Mouse (Mus musculus): ENCODE measurements around the gene A830018L16Rik.
"Not testable (repeated sequence)": the region's sequence is repeated elsewhere in the genome, so short reads cannot be mapped to it uniquely, and the experiment has no call there.

The A830018L16Rik gene

DNA sequence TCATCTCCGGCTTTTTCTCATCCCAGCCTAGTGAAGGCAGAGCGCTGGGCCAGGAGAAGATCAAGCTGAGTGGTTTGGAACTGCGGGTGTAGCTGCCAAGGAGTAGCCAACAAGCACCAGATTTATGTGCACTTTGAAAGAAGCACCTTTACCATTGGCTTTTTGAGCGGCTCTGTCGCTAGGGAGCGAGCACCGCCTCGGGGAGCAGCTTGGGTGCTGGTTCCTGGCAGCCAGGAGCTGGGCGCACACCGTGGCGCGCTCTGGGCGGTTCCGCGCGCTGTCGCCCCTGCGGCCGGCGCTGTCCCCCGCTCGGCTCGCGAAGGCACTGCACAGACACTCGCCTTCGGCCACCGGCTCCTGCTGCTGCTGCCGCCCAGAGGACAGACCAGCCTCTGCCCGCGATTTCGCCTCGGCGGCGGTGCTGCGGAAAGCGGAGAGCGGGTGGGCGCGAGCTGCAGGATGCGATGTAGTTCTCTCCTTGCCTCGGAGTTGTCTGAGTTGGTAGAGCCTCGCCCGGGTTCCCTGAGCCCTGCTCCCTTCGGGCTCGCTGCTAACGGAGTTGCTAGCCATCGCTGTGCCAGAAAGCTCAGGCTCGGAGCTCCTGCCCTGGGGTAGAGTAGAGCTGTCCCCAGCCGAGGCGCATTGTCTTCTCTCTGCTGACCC is at the start of gene A830018L16Rik:
A830018L16Rik (plus strand) TSS at position 212 of the 663 bp plus-strand sequence.
- DNase-seq (ENCODE audit: low spot score), result peak; percentile 32

DNA sequence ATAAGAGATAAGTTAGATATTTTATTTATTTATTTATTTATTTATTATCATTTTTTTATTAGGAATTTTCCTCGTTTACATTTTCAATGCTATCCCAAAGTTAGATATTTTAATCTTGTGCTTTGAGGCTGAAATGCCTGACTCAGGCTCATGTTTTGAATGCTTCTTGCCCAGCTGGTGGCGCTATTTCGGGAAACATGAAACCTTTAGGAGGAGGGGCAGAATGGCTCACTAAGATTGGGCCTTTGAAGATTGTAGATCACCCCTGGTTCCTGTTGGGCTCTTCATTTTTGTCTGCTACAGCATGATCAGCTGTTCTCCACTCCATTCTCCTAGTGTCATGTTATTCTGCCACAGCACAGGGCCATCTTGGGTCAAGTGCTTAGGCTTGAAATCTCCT is 28.1 kb upstream of the A830018L16Rik start:
- DNase-seq (ENCODE audit: low spot score), result no peak

DNA sequence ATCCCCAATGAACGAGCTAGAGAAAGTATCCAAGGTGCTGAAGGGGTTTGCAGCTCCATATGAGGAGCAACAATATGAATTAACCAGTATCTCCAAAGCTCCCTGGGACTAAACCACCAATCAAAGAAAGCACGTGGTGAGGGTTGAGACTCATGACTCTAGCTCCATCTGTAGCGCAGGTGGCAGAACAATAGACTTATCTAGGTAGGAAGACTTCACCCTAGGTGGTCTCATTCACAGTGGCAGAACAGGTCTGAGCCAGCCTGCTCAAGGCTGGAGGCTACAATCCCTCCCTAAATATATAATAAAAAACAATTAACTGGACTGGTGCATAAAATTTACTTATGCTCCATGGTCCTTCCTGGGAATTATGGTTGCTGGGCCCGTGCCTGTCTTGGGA is 18.5 kb upstream of the A830018L16Rik start:
- no peak for DNase-seq (ENCODE audit: low spot score)

DNA sequence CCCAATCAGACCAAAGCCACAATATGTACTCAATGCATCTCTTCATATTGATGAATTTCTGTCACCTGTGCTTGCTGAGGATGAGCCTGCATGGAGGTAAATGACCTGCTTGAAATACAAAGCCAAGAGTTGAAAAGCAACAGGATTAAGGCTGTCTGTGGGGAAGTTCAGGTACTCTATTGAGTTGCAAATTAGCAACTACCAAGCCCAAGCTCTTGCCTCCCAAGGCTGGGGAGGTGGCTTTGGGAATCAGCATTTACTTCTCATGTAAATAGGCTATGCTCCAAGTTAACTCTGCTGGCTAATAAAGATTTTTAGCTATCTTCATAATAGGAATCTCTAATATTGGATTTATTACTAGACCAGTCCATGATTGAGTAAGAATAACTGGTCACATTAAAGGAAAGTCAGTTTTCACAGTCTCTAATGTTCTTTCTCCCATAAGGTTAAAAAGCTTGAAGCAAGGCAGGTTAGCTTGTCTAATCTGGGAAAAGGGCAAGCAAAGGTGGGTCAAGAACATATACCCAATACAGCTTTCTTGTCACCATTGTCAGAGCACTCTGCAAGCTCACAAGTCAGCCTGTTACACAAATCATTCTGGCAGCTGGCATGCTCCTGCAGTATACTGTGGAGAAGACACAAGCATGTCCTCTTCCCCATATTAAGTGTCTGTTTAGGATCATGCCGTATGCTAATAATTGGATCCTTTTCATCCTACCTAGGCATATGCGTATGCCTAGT is 17.7 kb upstream of the A830018L16Rik start:
- no peak for DNase-seq (ENCODE audit: low spot score)

DNA sequence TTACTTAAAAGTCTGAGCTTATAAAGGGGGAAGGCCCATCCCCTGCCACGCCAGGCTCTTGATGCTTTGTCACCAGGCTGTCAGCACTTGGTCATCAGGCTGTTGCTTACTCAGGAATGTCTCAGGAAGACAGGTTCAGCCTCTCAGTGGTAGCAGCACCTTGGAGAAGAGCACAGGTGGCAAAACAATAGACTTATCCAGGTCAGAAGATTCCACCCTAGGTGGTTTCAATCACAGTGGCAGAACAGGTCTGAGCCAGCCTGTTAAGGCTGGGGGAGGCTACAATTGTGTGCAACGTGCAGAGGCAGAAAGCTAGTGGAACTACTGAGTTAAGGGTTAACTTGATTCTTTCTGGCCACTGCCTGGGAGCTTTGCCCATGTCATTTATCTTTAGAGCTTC is 12.7 kb upstream of the A830018L16Rik start:
- no peak for DNase-seq (ENCODE audit: low spot score)

DNA sequence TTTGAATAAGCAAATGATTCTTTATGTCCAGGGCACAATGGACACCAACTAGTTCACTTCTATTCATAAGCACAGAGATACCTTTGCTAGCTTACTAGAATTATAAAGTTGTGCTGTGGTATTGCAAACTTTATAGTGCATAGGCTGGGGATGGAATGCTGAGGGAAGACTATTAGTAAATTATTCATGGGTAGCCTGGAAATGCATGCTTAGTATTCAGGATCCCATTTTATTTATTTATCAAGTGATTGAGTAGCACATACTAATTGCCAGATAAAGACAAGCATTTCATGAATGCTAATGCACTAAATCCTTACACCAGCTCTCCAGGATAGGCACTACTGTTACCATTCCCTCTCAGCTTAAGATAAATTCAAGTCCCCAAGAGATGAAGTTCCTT is 8.4 kb upstream of the A830018L16Rik start:
- DNase-seq (ENCODE audit: low spot score), result no peak

DNA sequence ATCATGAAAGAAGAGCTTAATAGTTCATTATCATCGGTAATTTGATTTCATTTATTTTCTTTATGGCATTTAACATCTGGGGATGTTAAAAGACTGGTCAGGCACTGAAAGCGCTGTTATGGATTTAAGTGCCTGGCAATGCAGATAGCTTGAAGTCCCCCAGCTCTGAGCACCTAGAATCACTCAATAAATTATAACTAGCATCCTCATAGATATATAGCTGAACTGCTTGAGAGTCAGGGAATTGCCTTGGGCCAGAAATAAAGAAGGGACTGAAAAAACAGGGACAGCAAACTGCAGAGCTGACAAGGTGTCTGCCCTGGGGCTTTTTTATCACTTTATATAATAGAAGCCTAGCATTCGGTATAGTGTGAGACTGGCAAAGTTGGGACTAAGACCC is 7.9 kb upstream of the A830018L16Rik start:
- no peak for DNase-seq (ENCODE audit: low spot score)

DNA sequence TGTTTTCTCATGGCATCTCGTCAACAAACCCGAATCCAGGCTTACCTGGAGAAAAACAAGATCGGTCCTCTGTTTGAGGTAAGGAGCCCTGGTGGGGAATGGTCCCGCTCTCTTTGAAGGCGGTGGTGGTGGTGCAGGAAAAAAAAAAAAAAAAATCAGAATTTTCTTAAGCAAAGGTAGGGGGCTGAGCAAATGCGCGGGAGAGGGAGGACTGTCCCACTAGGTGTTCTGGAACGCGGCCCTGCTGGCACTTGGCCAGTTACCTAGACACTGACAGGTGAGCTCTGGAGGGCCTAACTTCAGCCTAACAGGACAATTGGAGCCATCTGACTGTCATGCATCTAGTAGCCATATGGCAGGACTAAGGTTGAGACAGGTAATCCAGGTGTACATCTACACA is 655 bp downstream of the A830018L16Rik start:
- DNase-seq (ENCODE audit: low spot score), result no peak

DNA sequence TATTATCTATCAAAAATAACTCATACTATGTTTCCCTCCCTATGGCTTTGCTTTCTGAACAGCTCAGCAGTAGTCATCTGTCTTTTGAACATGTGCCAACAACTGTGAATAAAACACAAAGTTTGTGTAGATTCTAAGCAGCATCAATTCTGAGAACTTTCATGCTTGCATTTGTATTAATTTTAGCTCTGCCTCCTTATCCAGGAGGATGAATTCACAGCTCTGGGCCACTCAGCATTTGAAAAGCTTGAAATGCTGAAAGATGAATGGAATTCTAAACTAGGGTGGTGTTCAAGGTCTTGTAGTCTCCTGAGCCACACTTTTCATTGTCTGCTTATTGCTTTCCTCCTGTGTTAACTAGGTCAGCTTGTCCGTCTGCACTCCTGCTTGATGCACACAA is 13.4 kb downstream of the A830018L16Rik start:
- DNase-seq (ENCODE audit: low spot score), result no peak

DNA sequence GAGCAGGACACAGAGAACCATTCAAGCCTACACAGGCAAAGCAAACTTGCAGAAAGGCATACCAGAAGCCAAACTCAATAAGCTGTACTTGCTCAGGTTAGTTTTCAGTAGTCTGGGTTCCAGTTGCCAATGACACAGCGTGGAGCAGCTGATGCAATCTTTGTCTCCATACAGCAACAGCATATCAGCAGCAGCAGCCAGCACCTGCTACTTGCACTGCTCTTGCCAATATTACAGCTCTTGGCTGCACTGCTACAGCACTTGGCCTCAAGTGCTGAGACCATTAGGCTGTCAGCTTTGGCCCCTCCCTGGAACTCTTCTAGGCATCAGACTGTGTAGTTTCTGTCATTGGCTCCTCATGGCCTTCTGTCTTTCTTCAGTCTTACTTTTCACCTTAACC is 44.4 kb downstream of the A830018L16Rik start:
- DNase-seq (ENCODE audit: low spot score), result no peak

DNA sequence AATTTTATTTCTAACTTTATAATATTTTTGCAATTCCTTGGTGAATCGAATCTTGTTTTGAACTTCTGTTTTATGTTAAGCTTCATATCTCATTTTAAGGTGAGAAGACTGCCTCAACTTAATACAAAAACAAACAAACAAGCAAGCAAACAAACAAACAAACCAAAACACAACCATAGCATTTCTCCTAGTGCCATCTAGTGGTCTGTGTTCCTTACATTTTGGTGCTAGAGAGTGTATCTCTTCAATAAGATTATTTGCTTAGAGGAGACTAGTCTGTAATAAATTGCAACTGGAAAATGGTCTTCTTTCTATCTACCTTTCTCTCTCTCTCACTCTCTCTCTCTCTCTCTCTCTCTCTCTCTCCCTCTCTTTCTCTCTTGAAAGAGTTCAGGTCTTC is 52.4 kb downstream of the A830018L16Rik start:
- DNase-seq (ENCODE audit: low spot score), result no peak

DNA sequence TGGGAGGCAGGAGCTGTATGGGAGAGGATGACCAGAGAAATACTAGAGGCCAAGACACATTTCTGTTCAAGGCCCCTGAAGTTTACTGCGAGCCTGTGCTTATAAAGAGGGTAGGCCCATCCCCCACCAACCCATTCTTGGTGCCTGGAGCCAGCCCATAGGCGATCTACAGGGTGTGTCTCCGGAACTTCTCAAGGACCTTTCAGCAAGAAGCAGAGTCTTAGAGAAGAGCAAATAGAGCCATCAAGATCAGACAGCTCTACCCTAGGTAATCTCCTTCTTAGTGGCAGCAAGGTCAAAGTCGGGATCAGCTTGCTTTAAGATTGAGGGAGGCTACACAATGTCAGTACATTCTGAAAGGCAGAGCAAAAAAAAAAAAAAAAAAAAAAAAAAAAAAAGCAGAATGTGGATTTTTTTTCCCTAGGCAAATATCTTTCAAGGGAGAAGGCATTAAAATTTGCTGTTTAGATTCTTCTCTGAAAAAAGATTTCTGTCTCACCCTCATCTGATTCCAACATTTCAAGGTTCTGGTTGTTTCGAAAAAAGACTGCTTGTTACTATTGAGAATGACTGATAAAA is 53.2 kb downstream of the A830018L16Rik start:
- DNase-seq (ENCODE audit: low spot score), result no peak

DNA sequence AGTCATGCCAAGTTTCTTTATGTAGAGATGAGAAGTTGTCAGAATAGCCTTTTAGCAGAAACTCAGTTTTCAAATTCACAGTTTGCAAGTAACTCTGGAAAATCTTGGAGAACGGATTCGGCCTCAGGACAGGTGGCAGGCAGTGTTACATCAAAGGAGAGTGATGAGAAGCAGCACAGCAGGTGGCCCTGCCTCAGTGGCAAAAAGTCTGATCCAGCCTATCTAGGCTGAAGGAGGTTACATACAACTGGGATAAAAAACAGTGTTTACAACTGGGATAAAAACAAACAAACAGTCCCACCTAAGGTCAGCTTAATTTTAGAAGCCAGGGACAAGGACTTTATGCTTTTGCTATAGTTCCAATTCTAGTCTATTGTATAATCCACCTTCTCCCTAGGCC is 79.0 kb downstream of the A830018L16Rik start:
- DNase-seq (ENCODE audit: low spot score), result no peak

DNA sequence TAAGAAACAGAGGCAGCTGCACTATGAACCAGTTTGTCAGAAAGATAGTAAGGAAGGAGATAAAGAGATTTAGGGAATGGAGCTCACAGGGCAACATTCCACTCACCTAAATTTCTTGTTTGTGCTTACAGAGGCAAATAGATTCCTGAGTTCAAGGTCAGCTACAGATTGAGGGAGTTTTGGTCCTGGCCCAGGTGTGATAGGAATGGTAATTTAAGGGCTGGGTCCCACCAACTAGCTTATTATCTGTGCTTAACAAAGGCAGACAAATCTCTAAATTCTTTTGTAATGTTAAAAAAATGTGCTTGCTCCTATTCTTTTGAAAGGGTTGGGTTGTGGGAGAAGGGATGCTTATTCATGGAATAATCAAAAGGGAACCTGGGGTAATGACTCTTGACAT is 87.7 kb downstream of the A830018L16Rik start:
- DNase-seq (ENCODE audit: low spot score), result no peak

DNA sequence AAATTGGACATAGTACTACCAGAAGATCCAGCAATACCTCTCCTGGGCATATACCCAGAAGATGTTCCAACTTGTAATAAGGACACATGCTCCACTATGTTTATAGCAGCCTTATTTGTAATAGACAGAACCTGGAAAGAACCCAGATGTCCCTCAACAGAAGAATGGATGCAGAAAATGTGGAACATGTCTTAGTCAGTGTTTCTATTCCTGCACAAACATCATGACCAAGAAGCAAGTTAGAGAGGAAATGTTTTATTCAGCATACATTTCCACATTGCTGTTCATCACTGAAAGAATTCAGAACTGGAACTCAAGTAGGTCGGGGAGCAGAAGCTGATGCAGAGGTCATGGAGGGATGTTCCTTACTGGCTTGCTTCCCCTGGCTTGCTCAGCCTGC is 135.9 kb downstream of the A830018L16Rik start:
- DNase-seq (ENCODE audit: low spot score), result not testable (repeated sequence)

DNA sequence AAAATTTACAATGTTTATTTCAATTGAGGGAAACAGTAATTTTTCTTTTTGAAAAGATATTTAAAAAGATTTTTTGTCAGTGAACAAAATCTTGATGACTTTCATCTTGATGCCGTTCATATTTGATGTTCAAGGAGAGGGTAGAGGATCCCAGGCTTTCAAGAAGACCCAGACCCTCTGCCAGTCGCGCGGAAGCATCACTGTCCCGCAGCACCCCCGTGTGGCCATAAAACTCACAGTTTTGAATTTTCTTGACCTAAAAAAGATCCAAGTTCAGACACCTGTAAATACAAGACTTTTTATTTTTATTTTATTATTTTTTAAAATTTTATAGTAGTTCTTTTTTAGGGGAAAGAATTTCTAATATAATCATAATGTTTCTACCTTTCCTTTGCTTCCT is 151.4 kb downstream of the A830018L16Rik start:
- DNase-seq (ENCODE audit: low spot score), result no peak

DNA sequence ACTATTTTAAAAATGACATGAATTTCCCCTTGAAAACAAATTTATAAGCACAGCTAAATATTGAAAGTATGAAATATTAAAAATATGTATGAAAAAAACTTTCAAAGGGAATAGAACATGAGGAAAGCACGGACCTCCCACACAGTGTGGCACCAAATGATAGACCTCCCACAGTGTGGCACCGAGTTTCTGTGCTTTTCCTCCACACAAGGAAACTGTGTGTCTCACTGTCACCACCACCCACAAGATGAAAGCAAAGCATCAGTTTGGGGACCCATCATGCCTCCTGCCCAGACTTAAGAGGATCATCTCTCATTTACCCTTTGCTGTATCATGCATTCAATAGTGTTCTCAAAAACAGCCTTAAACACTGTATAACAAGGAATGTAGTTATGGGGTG is 152.8 kb downstream of the A830018L16Rik start:
- no peak for DNase-seq (ENCODE audit: low spot score)

DNA sequence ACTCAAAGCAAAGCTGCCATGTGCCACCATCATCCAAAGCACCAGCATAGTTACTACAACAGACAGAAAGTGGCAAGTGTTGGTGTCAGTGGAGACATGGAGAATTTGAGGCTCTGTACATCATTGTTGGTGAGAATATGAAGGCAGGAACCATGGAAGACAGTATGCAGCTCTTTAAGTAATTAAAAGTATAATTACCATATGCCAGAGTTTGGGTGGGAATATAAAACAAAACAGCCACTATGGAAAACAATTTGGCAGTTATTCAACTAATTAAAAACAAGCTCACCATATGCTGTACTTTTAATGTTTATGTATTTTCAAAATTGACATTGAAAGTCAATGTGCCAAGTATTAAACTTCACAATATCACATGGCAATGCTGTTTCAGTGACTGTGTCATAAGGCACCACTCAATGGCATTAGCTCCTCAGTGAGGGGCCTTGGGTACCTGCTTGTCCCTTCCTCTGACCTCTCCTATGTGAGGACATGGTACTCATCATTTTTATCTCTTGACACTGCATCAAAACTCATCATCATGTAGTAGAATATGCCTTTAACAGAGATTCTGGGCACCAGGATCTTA is 153.5 kb downstream of the A830018L16Rik start:
- DNase-seq (ENCODE audit: low spot score), result no peak

DNA sequence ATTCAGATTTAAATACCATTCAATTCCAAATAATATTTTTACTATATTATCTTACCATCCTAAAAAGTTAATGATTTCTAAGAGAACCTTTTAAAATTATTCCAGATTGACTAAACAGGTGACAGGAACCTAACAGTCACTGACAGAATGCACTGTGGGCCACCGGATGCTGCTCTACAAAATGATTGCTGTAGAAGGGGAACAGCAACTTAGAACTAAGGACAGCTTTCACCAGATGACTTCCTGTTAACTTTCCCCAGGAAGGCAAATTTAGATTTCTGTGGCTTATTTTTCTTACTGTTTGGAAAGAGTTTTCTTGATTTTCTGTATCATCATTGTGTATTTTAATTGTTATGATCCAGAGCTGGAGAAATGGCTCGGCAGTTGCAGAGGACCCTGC is 156.4 kb downstream of the A830018L16Rik start:
- no peak for DNase-seq (ENCODE audit: low spot score)

DNA sequence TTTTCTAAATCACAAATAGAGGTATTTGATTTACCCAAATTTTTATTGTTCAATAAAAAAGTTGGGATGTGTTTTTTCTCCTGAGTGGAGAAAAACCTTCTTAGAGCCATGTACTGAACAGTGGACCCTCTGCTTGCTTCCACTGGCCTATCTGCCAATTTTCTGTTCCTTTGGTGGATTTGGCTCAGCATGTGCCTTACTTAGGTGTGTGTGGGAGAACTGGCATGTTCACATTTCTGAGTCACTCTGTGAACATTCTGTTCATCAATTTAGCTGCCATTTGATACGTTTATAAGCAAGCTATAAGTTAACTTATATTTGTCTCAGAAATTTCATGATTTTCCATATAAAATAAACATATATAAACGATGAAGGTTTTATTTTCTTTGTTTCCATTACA is 159.6 kb downstream of the A830018L16Rik start:
- DNase-seq (ENCODE audit: low spot score), result no peak

DNA sequence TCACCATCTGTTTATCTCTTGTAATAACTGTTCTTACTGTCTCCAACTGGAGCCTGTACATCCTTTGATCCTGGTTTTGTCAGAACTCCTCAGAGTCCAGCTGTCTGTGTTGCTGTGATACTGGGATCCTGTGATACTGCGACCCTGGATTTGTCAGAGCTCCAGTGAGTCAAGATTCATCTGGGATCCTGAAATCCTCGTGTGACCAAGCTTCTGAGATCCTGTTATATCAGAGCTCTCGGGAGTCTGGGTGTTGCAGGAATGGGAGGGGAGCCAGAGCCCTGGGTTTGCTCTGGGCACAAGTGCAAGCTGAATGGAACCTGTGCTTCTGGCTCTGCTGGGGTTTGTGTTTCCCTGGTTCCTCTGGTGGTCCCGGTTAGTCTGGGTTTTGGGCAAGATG is 166.1 kb downstream of the A830018L16Rik start:
- DNase-seq (ENCODE audit: low spot score), result no peak

DNA sequence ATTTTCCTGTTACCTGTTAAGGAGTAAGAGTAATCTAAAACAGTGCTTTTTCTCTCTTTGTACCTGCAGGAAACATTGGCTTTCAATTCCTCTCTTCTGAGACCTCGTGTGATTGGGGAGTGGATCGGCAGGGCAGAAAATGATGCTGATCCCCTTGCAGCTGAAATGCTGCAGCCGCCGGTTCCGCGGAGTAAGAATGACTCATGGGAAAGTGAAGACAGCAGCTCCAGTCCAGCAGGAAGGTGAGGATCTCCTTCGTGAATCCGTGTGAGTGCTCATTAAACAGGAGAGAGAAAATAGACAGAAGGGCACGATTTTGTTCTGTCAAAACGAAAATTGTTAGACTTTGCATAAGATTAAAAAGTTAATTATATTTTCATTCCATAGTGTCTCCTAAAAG is 174.4 kb downstream of the A830018L16Rik start:
- no peak for DNase-seq (ENCODE audit: low spot score)

DNA sequence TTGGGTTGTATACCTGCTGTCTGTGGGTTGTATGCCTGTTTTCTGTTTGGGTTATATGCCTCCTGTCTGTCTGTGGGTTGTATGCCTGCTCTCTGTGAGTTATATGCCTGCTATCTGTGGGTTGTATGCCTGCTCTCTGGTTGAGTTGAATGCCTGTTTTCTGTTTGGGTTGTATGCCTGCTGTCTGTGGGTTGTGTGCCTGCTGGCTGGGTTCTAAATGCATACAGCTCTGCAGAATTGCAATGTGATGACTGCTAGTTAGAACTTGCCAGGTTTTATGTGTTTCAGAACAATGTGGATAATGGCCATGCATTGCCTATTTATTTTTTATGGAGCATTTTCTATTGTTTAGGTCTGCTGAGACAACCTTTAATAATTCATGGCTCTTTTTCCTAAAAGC is 236.2 kb downstream of the A830018L16Rik start:
- no peak for DNase-seq (ENCODE audit: low spot score)
